Mouse (Mus musculus): ENCODE measurements at regions not wholly inside any gene's neighbourhood (a gene's known extent, or its start where the extent isn't known, plus 50 kb on each side); places are given as distances from the start of the nearest gene placed in this dataset.

DNA sequence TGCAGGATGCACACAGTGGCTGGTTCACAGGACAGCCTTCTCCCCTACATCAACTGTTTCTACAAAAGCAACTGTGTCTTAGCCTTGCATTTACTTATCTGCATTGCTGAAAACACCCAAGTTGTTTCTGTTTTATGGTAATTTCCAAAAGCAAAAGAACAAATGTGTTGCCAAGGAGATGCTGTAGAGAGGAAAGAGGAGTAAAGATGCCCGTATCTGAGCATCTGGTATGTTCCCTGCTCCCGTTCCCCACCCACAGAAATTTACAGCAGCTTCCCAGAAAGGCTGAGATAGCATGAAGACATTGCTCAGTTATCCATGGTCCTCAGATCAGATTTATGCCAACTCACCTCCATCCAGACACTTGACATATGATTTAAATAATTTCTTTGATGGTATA lies 104.5 kb upstream of the Npy2r start:
- 41% methylated on average over 2 of the region's 2 CpGs for WGBS
- Histone ChIP-seq H3K27ac (ENCODE audit: low read depth, low read length) (no peak overlapping the region), H3K4me1 (ENCODE audit: control insufficient read depth, insufficient read depth, low read length) (no peaks in the 10 kb centered on the region), H3K4me2 (ENCODE audit: low read depth, low read length) (no peak overlapping the region), H3K4me3 (ENCODE audit: low read depth, low read length) (no peak overlapping the region), H3K27me3 (ENCODE audit: control insufficient read depth, insufficient read depth, low read length) (no peaks in the 10 kb centered on the region), H3K9me3 (ENCODE audit: control insufficient read depth, low read length) (no peaks in the 10 kb centered on the region), H3K9ac (replicated peaks; ENCODE audit: low read depth, low read length) (no peak overlapping the region), H3K36me3 (ENCODE audit: control insufficient read depth, insufficient read depth, low read length) (no peaks in the 10 kb centered on the region)
- ATAC-seq (ENCODE audit: low read depth): no peak

DNA sequence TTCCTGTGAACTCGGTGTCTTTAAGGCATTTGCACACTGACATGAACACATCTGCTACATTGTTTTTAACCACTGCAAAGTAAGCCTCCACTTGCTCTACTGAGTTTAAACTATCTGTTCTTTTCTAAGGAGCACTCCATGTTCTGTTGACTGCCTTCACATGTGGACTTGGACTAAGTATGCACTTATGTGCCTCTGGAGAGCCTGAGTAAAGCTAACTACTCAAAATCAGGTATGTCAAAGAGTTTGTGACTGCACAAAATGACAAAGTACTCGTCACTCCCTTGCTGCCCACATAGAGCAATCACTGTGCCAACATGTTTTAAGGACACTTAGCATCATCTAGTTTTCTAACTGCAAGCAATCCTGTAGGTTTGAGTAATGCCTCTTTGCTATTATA lies 92.2 kb upstream of the Npy2r start:
- H3K9ac ChIP-seq (replicated peaks; ENCODE audit: low read depth, low read length): no peak overlapping the region
- WGBS: 86% methylated on average over 2 of the region's 2 CpGs
- no peaks in the 10 kb centered on the region for H3K9me3 ChIP-seq (ENCODE audit: control insufficient read depth, low read length)
- no peak for ATAC-seq (ENCODE audit: low read depth)
- H3K27me3 ChIP-seq (ENCODE audit: control insufficient read depth, insufficient read depth, low read length): no peaks in the 10 kb centered on the region
- no peaks in the 10 kb centered on the region for H3K4me1 ChIP-seq (ENCODE audit: control insufficient read depth, insufficient read depth, low read length)
- no peak overlapping the region for H3K4me3 ChIP-seq (ENCODE audit: low read depth, low read length)
- no peaks in the 10 kb centered on the region for H3K36me3 ChIP-seq (ENCODE audit: control insufficient read depth, insufficient read depth, low read length)
- no peak overlapping the region for H3K27ac ChIP-seq (ENCODE audit: low read depth, low read length)
- no peak overlapping the region for H3K4me2 ChIP-seq (ENCODE audit: low read depth, low read length)

DNA sequence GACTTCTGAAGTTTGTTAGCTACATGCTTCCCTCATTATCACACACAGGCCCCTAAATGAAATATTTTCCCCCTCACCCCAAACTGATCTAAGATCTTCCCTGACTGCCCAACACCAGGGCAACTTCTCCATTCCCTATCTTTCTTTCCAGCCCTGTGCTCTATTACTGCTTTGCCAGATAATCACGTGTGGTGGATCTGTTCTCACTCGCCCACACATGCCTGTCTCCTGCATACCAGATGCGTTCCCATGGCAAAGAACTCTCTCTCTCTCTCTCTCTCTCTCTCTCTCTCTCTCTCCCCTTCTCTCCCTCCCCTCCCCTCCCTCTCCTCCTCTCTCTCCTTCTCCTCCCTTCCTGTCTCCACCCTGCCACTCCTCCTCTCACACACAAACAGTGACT lies 88.8 kb upstream of the Npy2r start:
- Histone ChIP-seq H3K27me3 (ENCODE audit: control insufficient read depth, insufficient read depth, low read length) (no peaks in the 10 kb centered on the region), H3K4me1 (ENCODE audit: control insufficient read depth, insufficient read depth, low read length) (no peaks in the 10 kb centered on the region), H3K9ac (replicated peaks; ENCODE audit: low read depth, low read length) (no peak overlapping the region), H3K9me3 (ENCODE audit: control insufficient read depth, low read length) (no peaks in the 10 kb centered on the region), H3K36me3 (ENCODE audit: control insufficient read depth, insufficient read depth, low read length) (no peaks in the 10 kb centered on the region), H3K4me3 (ENCODE audit: low read depth, low read length) (no peak overlapping the region), H3K27ac (ENCODE audit: low read depth, low read length) (no peak overlapping the region), H3K4me2 (ENCODE audit: low read depth, low read length) (no peak overlapping the region)
- WGBS: 20% methylated on average over 3 of the region's 3 CpGs
- peak; percentile 61 for ATAC-seq (ENCODE audit: low read depth)

DNA sequence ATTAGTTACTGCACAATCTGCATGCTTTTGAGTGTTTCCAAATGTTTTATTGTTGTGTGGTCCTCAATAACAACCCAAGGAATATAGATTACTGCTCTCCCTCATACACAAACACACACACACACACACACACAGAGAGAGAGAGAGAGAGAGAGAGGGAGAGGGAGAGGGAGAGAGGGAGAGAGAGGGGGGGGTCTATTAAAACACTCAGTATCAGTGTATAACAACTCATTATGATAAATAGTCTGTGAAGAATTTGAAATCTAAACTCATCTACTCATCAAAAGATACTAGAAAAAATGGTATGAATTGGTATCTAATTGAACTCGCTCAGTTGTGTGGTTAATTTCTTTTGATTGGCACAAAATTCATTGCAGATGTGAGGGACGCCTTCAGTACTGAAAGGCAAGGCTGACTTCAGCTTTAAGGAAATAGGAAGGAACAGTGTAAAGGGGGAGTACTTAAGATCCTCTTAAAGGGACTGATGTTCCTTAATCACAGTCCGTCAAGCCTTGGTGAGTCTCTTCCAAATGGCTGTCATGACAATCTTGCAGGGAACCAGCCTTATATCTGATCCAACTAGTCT lies 72.6 kb upstream of the Npy2r start:
- no peak for ATAC-seq (ENCODE audit: low read depth)
- Histone ChIP-seq H3K27ac (ENCODE audit: low read depth, low read length) (no peak overlapping the region), H3K4me2 (ENCODE audit: low read depth, low read length) (no peak overlapping the region), H3K9me3 (ENCODE audit: control insufficient read depth, low read length) (no peaks in the 10 kb centered on the region), H3K9ac (replicated peaks; ENCODE audit: low read depth, low read length) (no peak overlapping the region), H3K27me3 (ENCODE audit: control insufficient read depth, insufficient read depth, low read length) (no peaks in the 10 kb centered on the region), H3K36me3 (ENCODE audit: control insufficient read depth, insufficient read depth, low read length) (no peaks in the 10 kb centered on the region), H3K4me1 (ENCODE audit: control insufficient read depth, insufficient read depth, low read length) (no peaks in the 10 kb centered on the region), H3K4me3 (ENCODE audit: low read depth, low read length) (no peak overlapping the region)
- 89% methylated on average over 3 of the region's 3 CpGs for WGBS

DNA sequence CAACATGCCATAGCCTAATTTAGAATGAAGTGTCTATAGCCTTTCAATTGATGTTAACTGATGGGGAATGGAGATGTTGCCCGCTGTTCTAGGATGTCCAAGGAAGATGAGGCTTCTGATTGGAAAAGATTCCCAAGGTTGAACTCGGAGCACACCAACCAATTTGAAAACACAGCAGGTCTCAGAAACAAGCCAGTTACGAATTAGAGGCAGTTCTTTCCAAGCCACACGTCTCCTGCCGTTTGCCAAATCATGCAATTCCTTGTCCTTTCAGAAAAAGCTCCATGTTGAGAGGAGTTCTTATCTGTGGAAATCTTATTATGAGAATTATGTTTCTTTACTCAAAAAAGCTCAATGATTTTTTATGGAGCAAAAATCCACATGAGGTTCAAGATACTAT lies 71.5 kb upstream of the Npy2r start:
- no peak overlapping the region for H3K9ac ChIP-seq (replicated peaks; ENCODE audit: low read depth, low read length)
- no peak for ATAC-seq (ENCODE audit: low read depth)
- WGBS: 86% methylated on average over 5 of the region's 5 CpGs
- no peaks in the 10 kb centered on the region for H3K4me1 ChIP-seq (ENCODE audit: control insufficient read depth, insufficient read depth, low read length)
- H3K27ac ChIP-seq (ENCODE audit: low read depth, low read length): no peak overlapping the region
- no peak overlapping the region for H3K4me2 ChIP-seq (ENCODE audit: low read depth, low read length)
- no peaks in the 10 kb centered on the region for H3K36me3 ChIP-seq (ENCODE audit: control insufficient read depth, insufficient read depth, low read length)
- H3K4me3 ChIP-seq (ENCODE audit: low read depth, low read length): no peak overlapping the region
- H3K9me3 ChIP-seq (ENCODE audit: control insufficient read depth, low read length): no peaks in the 10 kb centered on the region
- H3K27me3 ChIP-seq (ENCODE audit: control insufficient read depth, insufficient read depth, low read length): no peaks in the 10 kb centered on the region

DNA sequence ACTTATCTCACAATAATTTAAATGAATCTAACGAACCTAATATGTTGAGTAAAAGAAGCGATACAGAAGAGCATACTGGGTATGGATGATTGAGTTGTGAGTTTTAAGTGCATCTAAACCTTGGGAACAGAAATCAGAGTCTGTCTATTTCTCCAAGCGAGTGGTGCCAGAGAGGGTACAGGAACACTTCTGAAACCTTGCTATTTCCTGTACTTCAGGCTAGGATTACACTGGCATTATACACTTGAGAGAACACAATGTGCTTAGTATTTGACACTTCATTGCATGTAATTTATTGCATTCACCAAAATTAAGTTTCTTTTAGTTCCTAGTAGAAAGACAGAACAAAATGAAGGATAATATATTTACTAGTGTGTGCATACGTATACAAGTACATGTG lies 54.0 kb upstream of the Npy2r start:
- Histone ChIP-seq H3K9me3 (ENCODE audit: control insufficient read depth, low read length) (no peaks in the 10 kb centered on the region), H3K27me3 (ENCODE audit: control insufficient read depth, insufficient read depth, low read length) (no peaks in the 10 kb centered on the region), H3K9ac (replicated peaks; ENCODE audit: low read depth, low read length) (no peak overlapping the region), H3K4me1 (ENCODE audit: control insufficient read depth, insufficient read depth, low read length) (no peaks in the 10 kb centered on the region), H3K36me3 (ENCODE audit: control insufficient read depth, insufficient read depth, low read length) (no peaks in the 10 kb centered on the region), H3K4me3 (ENCODE audit: low read depth, low read length) (no peak overlapping the region), H3K4me2 (ENCODE audit: low read depth, low read length) (no peak overlapping the region), H3K27ac (ENCODE audit: low read depth, low read length) (no peak overlapping the region)
- ATAC-seq (ENCODE audit: low read depth): no peak
- 89% methylated on average over 4 of the region's 4 CpGs for WGBS

DNA sequence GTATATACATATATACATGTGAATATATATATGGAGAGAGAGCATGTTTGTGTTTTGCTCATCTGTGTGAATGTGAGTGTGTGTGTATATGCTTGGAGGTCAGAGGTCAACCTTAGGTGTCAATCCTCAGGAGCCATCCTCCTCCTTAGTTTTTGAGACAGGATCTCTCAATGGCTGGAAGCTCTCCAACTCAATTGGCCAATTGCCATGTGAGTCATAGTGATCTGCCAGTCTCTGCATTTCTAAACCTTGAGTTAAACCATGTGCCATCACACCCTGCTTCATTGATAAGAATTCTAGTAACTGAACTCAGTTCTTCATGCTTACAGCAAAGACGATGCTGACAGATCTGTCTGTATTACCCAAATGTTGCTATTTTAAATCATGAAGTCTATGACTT lies 50.8 kb upstream of the Npy2r start:
- Histone ChIP-seq H3K9ac (replicated peaks; ENCODE audit: low read depth, low read length) (no peak overlapping the region), H3K27ac (ENCODE audit: low read depth, low read length) (no peak overlapping the region), H3K4me2 (ENCODE audit: low read depth, low read length) (no peak overlapping the region), H3K4me3 (ENCODE audit: low read depth, low read length) (no peak overlapping the region), H3K9me3 (ENCODE audit: control insufficient read depth, low read length) (no peaks in the 10 kb centered on the region), H3K4me1 (ENCODE audit: control insufficient read depth, insufficient read depth, low read length) (no peaks in the 10 kb centered on the region), H3K36me3 (ENCODE audit: control insufficient read depth, insufficient read depth, low read length) (no peaks in the 10 kb centered on the region), H3K27me3 (ENCODE audit: control insufficient read depth, insufficient read depth, low read length) (no peaks in the 10 kb centered on the region)
- 95% methylated on average over 1 of the region's 1 CpGs for WGBS
- no peak for ATAC-seq (ENCODE audit: low read depth)
